Mouse (Mus musculus) bone marrow macrophage, adult 2 months (primary cell): Measurements from ENCODE around the gene Cntnap1. TPM values are rescaled to one million over a fixed set of nuclear protein-coding genes. Genes with fewer than 3 reads are reported as not detected.
"Not testable (repeated sequence)": the region's sequence is repeated elsewhere in the genome, so short reads cannot be mapped to it uniquely, and the experiment has no call there.

ENCODE experiments used
- H3K27ac ChIP-seq: 2 replicates; pipeline ENCODE4 v1.5.1; 2012; ENCODE audit warnings: low read depth, low read length; ENCODE audit not compliant: insufficient read depth
- H3K4me1 ChIP-seq: 2 replicates; pipeline ENCODE4 v1.6.1; 2012; ENCODE audit warnings: low read length; ENCODE audit not compliant: control insufficient read depth, insufficient read depth
- H3K4me3 ChIP-seq: 2 replicates; pipeline ENCODE4 v1.5.1; 2012; ENCODE audit warnings: mild to moderate bottlenecking, low read length, moderate library complexity; ENCODE audit not compliant: insufficient read depth
- CTCF ChIP-seq: IDR thresholded peaks from 2 replicates; pipeline ENCODE4 v1.5.1; 2012; ENCODE audit warnings: low read depth, mild to moderate bottlenecking, low read length, moderate library complexity
- POLR2A ChIP-seq: IDR thresholded peaks from 2 replicates; pipeline ENCODE4 v1.6.1; 2012; ENCODE audit warnings: mild to moderate bottlenecking, low read depth, low read length, borderline replicate concordance
- polyA plus RNA-seq: library from polyadenylated mRNA; stranded (reverse); fragments of >200 nt; gene quantifications from 2 replicates; pipeline ENCODE4 v1.2.4, GENCODE M21; 2012; ENCODE audit not compliant: missing spikeins, insufficient read depth, insufficient read length

Cntnap1 gene
- polyA plus RNA-seq, result 2.5 and 3.2 TPM in 2 replicates

DNA sequence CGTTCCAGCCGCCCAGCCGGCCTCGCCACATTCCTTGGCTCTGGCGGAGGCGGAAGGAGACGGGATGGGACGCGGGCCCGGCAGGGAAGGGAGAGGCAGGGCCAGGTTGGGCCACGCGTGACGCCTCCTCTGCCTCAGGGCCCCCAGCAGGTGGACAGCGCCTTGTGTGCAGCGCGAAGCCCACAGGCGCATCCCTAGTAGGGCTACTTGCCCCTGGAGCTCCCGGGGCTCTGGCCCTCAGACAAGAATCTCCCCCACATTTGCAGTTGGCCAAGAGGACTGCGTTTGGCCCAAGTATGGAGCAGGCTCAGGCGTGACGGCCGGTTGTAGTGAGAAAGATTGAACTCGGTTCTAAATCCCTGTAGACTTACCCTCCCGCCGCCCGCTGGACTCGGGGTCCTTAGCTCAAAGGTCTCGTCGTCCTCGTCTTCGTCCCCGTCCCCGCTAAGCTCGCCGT, at the start of gene Cntnap1:
TSS of gene Cntnap1 (plus strand) at position 170 of the 457 bp plus-strand sequence.
- H3K4me3 ChIP-seq, result peak within 1 kb of the TSS; percentile 66
- TF ChIP-seq POLR2A (no peak), CTCF (no peak)
- H3K27ac ChIP-seq, result no peak within 1 kb of the TSS
- H3K4me1 ChIP-seq, result peaks cover 32% of the 10 kb centered on the region

DNA sequence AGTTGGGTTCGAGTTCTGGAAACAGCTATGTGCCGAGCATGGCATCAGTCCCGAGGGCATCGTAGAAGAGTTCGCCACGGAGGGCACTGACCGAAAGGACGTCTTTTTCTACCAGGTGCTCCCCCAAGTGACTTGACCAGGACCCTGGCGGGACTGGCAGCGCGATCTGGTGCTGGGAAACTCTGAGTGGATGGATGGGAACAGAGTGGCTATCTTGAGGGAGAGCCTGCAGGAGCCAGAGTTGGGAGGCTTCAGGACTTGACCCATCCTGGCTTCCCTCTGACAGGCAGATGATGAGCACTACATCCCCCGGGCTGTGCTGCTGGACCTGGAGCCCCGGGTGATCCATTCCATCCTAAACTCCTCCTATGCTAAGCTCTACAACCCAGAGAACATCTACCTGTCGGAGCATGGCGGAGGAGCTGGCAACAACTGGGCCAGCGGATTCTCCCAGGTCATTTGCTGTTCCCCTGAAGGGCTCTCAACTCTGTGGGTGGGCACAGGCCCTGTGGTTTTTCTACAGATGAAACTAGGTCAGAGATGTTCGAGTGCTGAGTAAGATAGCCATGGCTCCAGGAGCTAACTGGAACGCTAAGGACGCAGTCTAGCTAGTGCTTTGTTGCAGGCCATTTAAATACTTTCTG, 49.7 kb upstream of the Cntnap1 start:
- TF ChIP-seq CTCF (no peak), POLR2A (no peak)
- peak overlapping the region; percentile 49 for H3K27ac ChIP-seq
- H3K4me1 ChIP-seq, result peaks cover 26% of the 10 kb centered on the region
- peak overlapping the region; percentile 73 for H3K4me3 ChIP-seq

- H3K4me1 ChIP-seq, result not testable (repeated sequence)
Observed at GRCm38 (mm10) chr11:101124494-101124893, 45.8 kb upstream of the Cntnap1 start.

GRCm38 (mm10) chr11:101125008-101125407, 45.3 kb upstream of the Cntnap1 start:
- H3K4me1 ChIP-seq, H3K4me3 ChIP-seq, H3K27ac ChIP-seq: not testable (repeated sequence)

More at GRCm38 (mm10) chr11:101124494-101124893, 45.8 kb upstream of the Cntnap1 start:
- not testable (repeated sequence) for H3K27ac ChIP-seq, H3K4me3 ChIP-seq

DNA sequence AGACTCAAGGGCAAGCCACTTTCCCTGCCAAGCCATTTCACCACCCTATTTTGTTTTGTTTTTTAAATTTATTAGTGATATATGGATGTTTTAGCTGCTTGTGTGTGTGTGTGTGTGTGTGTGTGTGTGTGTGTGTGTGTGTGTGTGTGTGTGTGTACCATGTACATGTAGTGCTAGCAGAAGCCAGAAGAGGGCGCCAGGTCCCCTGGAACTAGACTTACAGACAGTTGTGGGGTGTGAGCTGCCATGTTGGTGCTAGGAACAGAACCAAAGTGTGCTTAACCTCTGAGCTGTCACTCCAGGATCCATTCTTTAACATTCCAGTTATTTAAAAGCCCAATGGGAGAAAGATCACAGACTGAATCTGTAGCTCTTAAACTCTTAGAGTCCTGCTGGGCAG, 43.2 kb upstream of the Cntnap1 start:
- Histone ChIP-seq H3K27ac (no peak overlapping the region), H3K4me3 (no peak overlapping the region), H3K4me1 (peaks cover 13% of the 10 kb centered on the region)
- TF ChIP-seq POLR2A (no peak), CTCF (no peak)

DNA sequence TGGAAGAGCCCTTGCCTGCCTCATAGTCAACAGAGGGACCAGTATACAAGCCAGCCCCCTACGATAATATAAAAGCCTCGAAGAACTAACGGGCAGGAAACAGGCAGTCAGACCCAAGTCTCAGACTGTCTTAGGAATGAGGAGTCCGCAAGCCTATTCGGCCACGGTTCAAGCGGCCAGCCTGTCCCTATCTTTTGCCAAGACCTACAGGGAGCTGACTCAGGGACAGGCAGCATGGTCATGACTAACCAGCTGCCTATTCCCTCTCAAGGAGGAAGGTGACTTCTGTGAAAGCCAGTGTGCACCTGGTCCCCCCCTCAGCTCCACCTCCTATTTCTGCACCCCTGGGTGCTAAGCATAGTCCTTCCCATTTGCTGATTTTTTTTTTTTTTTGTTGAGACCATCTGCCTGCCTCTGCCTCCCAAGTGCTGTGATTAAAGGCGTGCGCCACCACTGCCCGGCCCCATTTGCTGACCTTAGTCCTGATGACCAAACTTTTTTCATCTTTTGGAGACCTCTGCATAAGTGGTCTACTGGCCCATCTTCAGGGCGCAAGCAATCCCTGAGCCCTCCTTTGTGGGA, 41.2 kb upstream of the Cntnap1 start:
- Histone ChIP-seq H3K4me3 (no peak overlapping the region), H3K27ac (no peak overlapping the region)

GRCm38 (mm10) chr11:101130056-101130756, 40.1 kb upstream of the Cntnap1 start:
- TF ChIP-seq CTCF, result no peak
- no peak for TF ChIP-seq POLR2A
- peaks cover 13% of the 10 kb centered on the region for H3K4me1 ChIP-seq
- no peak overlapping the region for H3K27ac ChIP-seq
- H3K4me3 ChIP-seq, result no peak overlapping the region

More for the DNA sequence above, 41.2 kb upstream of the Cntnap1 start:
- TF ChIP-seq CTCF (no peak), POLR2A (no peak)
- peaks cover 13% of the 10 kb centered on the region for H3K4me1 ChIP-seq

- Histone ChIP-seq H3K4me1 (peaks cover 13% of the 10 kb centered on the region), H3K27ac (no peak overlapping the region), H3K4me3 (no peak overlapping the region)
- TF ChIP-seq POLR2A (no peak), CTCF (no peak)
Observed at GRCm38 (mm10) chr11:101131187-101131586, 39.1 kb upstream of the Cntnap1 start.

- peaks cover 13% of the 10 kb centered on the region for H3K4me1 ChIP-seq
- H3K4me3 ChIP-seq, result no peak overlapping the region
- TF ChIP-seq CTCF (peak; percentile 24), POLR2A (no peak)
- H3K27ac ChIP-seq, result no peak overlapping the region
Observed at GRCm38 (mm10) chr11:101131701-101132100, 38.6 kb upstream of the Cntnap1 start.

- Histone ChIP-seq H3K27ac (no peak overlapping the region), H3K4me3 (no peak overlapping the region), H3K4me1 (peaks cover 13% of the 10 kb centered on the region)
- TF ChIP-seq CTCF, result no peak
Observed at GRCm38 (mm10) chr11:101133037-101133436, 37.3 kb upstream of the Cntnap1 start.
